Mouse (Mus musculus) heart, adult 9 months (tissue): ENCODE data around the gene Xrcc4.
"Not testable (repeated sequence)": the region's sequence is repeated elsewhere in the genome, so short reads cannot be mapped to it uniquely, and the experiment has no call there.

Experiments used
- DNase-seq, 2 experiments: peaks; one replicate each; pipeline ENCODE4 v3.0.0; 2022; ENCODE audit warnings: low spot score in 2 of 2

Xrcc4 gene

GRCm38 (mm10) chr13:89814543-89814942 is 274.9 kb downstream of the Xrcc4 start:
- DNase-seq = no peak

- no peak for DNase-seq
Observed at GRCm38 (mm10) chr13:89812169-89812568, 277.2 kb downstream of the Xrcc4 start.

- DNase-seq = no peak
Observed at GRCm38 (mm10) chr13:89809024-89809423, 280.4 kb downstream of the Xrcc4 start.

- no peak for DNase-seq
Observed at GRCm38 (mm10) chr13:89801901-89802300, 287.5 kb downstream of the Xrcc4 start.

DNA sequence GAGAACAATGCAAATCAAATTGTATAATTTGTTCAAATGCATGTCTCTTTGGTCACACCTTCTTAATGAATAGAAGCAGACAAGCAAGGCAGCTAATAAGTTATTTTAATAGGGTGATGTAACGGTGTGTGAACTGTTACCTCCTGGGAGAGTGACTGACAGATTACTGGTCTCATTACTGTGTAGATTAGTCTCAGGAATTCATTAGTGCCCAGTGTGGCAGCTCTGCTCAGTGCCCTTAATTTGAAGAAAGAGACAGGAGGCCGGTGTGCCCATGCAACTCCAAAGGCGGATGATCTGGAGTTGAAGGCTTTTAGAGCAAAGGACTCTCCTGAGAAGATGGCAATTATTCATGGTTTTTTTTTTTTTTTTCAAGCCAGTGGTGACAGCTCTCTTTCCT is 291.7 kb downstream of the Xrcc4 start:
- no peak for DNase-seq

GRCm38 (mm10) chr13:89791475-89791874 is 297.9 kb downstream of the Xrcc4 start:
- no peak for DNase-seq

- no peak for DNase-seq
Observed at GRCm38 (mm10) chr13:89782886-89783285, 306.5 kb downstream of the Xrcc4 start.

DNA sequence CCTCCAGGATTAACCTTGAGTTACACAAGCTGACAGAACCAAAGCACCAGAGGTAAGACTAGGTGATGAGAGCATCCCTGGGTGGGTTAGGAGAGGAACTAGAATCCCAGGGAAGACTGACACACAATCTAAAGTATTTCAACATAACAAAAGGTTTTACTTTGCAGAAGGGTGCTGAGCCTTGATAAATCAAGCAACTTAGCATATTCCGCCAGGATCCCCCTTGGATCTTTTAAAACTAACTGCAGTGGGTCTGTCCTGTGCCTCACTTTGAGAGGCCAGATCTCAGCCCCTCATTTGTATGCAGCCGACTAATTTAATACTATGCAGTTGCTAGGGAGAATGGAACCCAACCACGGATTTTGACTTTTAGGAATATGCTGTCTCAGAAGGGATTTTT is 309.1 kb downstream of the Xrcc4 start:
- no peak for DNase-seq

DNA sequence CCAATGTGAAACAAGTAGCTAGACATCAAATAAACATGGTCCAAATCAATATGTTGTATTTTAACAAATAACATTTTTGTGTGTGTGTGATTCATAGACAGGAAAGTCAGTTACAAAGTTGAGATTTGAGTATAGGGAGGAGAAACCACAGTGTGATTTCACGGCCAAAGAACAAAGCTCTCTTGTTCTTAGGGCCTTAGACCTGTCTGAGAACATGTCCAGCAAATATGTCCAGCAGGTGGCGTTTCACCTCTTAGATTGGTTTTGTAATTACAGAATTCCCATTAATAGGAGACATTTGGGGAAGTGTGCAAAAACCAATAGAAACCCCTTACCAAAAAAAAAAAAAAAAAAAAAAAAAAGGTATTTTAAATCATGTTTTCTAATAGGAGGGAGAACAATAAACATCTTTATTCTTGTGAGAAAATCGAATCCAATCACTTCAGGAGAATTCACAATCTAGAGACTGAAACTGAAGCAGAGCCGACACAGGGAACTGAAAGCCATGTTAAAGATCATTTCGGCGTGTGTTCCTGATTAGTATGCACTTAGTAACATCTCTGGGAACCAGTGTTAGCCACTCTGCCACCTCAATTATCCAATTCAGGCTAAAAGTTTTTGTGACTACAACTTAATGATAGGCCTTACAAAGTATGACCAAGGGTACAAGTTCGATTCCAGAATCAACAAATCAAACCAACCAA is 310.0 kb downstream of the Xrcc4 start:
- DNase-seq = peak; percentile 20 to 53

GRCm38 (mm10) chr13:89777764-89778163 is 311.6 kb downstream of the Xrcc4 start:
- DNase-seq = no peak

DNA sequence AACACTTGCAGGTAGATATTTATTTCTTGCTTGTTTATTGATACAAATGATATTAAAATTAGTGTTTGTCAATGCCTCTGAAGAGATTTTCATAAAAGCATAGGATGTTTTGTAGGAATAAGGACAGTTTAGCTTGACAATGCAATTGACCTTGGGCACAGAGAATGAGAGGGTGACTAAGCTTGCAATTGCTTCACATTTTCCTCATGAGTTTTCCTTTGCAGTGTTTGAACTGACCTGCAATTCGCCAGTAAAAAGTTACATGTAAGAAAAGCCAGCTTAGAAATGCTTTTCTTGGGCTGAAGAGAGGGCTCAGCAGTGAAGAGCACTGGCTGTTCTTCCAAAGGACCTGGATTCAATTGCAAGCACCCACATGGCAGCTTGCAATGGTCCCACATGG is 312.3 kb downstream of the Xrcc4 start:
- no peak for DNase-seq

- DNase-seq = no peak
Observed at GRCm38 (mm10) chr13:89766551-89766950, 322.9 kb downstream of the Xrcc4 start.

DNA sequence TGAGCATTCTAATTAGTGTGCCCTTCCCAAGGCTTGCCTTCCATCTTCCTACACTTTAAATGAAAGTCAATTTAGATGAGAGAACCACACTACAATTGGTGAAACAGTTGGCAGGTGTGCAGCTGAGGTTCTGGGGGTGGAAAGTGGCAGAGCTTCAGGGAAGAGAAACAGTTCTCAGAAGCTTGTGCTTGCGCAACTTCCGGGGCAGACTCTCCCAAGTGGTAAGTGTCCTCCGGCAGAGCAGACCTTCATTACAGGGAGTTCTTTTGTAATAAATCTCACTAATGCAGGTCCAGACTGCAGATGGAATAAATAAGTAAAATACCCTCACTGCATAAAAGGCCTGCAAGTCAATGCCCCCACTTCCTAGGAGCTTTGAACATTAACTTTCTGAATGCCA is 323.4 kb downstream of the Xrcc4 start:
- no peak for DNase-seq

GRCm38 (mm10) chr13:89762339-89762738 is 327.1 kb downstream of the Xrcc4 start:
- no peak for DNase-seq

- no peak for DNase-seq
Observed at GRCm38 (mm10) chr13:89756347-89756746, 333.1 kb downstream of the Xrcc4 start.

DNA sequence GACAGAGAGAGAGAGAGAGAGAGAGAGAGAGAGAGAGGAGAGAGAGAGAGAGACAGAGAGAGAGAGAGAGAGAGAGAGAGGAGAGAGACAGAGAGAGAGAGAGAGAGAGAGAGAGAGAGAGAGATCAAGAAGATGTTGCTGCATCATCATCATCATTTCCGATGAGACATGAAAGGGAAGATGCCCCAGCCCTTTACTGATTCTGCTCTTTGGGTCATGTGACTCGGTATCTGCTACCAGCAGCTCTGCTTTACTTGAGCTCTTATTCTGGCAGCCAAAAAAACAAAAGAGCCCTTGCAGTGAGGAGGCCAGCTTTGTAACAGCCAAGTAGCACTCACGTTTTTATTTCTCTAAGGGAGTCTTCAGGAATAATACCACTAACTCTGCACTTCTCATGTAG is 338.8 kb downstream of the Xrcc4 start:
- DNase-seq = not testable (repeated sequence)

DNA sequence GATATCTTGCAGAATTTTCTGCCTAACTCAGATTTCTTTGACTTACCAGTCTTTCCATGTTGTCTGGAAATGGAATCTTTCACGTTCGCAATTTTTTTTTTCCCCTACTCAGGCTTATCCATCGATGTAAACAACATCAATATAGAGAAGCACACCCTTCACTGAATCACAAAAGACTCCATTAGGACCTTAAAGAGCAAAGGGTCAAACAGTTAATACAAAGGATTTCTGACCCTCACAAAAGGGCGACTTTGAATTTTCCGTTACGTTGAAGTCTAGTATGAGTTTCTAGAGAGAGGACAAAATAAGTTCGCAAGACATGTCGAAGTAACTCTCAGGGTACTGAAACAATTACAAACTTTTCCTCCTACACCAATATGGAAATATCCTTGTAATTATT is 346.2 kb downstream of the Xrcc4 start:
- no peak for DNase-seq

DNA sequence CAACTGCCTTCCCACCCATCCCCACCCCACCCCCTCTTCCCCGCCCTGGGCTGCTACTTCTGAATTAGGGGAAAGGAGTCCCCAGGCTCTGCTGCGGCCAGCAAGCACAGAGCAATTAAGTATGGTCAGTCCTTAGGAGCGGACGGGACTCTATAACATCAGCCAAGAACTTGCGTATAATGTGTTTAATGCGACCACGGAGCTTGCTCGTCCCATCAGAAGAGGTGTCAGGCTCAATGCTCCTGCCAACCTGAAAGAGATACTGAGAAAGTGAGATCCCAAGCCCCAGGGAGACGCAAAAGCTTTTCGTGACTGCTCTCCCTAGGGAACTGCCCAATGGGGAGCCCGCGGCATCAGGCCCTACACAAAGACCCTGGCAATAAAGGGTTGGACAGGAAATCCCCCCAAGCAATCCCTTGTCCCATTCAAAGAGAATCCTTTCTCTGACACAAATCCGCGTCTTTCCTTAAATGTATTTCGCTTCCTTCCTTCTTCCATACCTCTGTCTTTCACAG is 346.7 kb downstream of the Xrcc4 start:
- DNase-seq = no peak

DNA sequence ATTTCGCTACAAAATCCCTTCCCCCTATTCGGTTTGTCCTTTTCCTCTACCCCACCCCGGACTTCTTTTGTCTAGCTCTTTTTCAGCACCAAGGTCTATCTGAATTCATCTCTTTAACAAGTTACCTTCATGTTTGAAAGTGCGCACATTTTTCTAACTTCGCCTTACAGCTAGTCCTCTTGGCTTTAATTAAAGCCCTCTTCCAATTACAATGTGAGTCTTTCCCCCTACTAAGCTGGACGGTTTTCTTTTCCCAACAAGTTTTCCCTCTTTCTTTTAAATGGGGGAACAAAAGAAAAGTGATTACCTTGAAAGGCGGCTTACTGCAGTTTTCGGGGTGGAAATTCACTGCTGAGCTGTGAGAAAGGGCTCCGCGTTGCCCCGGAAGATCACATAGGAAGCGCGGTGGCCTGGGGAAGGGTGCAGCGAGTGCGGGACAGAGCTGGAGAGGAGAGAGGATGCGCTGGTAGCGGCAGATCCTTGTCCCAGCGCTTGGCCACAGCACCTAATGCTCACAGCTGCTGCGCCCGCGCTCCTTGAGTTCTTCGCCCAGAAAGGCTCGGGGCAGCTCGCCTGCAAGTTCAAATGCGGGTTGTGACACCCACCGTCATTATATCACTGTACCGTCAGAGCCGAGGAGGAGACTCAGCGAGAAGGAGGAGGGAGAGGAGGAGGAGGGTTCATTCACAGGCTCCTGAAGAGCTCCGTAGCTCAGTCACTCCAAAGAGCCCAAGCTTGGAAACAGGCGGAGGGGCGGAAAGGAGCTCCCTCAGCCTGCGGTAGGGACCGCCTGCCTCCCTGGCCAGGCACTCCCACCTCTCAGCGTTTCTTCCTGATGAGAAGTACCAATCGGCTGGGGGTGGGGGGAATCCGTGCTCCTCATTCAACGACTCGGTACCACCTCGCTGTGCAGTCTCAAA is 347.4 kb downstream of the Xrcc4 start, which contains the start of gene Vcan:
Gene Vcan, minus strand, starts transcription at position 744 of the 920 bp plus-strand sequence.
- peak; percentile 37 to 52 for DNase-seq

DNA sequence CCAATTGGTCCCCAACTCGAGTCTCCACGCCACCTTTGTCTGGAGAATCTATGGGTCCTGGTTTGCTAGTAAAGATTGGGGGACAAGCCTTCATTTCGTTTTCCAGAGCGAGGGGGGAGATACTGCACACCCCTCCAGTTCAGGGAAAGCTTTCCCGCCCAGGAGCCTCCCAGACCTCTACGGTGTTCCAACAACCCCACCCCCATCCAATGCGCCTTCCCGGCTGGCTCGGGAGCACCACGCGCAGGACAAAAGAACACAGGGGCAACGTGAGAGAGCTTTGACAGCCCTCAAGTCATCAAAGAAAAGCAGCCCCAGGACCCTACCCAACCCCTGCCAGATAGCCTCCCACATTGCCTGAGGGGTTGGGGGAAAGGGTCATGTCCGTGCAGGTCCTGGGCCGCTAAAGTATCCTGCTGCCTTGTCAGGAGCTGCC is 348.3 kb downstream of the Xrcc4 start:
- DNase-seq = no peak

DNA sequence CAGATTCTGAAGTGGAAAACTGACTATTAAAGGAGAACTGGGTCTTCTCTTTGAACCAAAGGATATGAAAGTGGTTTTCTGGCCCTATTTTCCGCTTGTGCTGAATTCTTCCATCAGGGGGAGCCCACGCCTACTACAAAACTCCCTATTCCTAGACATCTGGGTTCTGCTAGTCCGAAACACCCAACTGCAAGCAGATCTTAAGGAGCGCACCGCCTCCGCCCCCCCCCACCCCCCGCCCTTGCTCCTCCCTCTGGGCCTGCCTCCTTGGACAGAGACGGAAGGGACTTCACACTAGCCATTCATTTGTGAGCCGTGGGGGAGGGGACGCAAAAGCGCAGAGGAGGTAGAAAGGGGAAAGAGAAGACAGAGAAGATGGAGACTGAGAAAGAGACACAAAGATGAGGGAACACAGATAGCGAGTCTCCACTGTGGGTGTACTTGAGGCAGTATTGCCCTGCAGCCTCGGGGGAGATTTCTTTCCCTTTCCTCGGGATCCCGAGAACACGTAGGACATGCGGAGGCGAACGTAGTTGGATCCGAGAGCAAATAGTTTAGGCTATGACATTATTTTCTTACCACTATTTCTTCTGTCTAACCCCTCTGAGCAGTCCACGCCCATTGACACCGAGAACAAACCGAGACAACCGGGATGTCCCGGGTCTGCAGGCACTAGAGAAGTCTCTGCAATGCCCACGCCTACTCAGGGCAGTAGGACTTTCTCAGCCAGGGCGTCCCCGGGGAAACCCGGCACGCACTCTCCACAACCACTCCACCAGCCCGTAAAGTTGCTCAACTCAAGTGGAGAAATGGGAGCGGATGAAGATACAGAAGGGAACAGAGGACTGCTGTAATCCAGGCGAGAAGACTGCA is 348.9 kb downstream of the Xrcc4 start:
- DNase-seq = peak; percentile 66 to 81
